Comparison of ENCODE assay signal across 16 mouse cellular contexts in genomic region chr14:17850355-17850754, GRCm38 (mm10).
"Had no signal": no experiment of that assay in that cellular context is flagged by ENCODE, and none has a peak within 500 bp of the region (broad histone marks: within the 10 kb centered on the region; RNA-seq: fewer than 3 reads in every experiment).

No protein-coding gene starts in this region.

- H3K4me2 ChIP-seq: limb, embryonic 12.5 days; liver, embryonic 13.5 days; lung, embryonic 15.5 days; midbrain, embryonic 11.5 days; midbrain, embryonic 15.5 days; neural tube, embryonic 12.5 days had no signal

- DNase-seq: liver; liver, embryonic 13.5 days; liver, postnatal 0 days; right cerebral cortex, postnatal 4 days; spleen, adult 18-20 months; thymus, adult 18-20 months; thymus, postnatal 25 days had no signal

- H3K27ac ChIP-seq: hindbrain, postnatal 0 days; layer of hippocampus, adult 2 months; limb, embryonic 12.5 days; liver, embryonic 13.5 days; lung, embryonic 15.5 days; macrophage; midbrain, embryonic 15.5 days; neural tube, embryonic 12.5 days had no signal

- H3K4me3 ChIP-seq: layer of hippocampus, adult 2 months; limb, embryonic 12.5 days; liver, embryonic 13.5 days; lung, embryonic 15.5 days; megakaryocyte, embryonic 14.5 days; midbrain, embryonic 15.5 days; neural tube, embryonic 12.5 days had no signal

- H3K27me3 ChIP-seq: limb, embryonic 12.5 days; liver, embryonic 13.5 days; lung, embryonic 15.5 days; megakaryocyte, embryonic 14.5 days; midbrain, embryonic 15.5 days; neural tube, embryonic 12.5 days had no signal

- H3K4me1 ChIP-seq: limb, embryonic 12.5 days; liver, embryonic 13.5 days; lung, embryonic 15.5 days; megakaryocyte, embryonic 14.5 days; midbrain, embryonic 15.5 days; neural tube, embryonic 12.5 days had no signal

- H3K36me3 ChIP-seq: limb, embryonic 12.5 days; liver, embryonic 13.5 days; lung, embryonic 15.5 days; midbrain, embryonic 15.5 days; neural tube, embryonic 12.5 days had no signal

- H3K9ac ChIP-seq: limb, embryonic 12.5 days; liver, embryonic 13.5 days; liver, postnatal 0 days; lung, embryonic 15.5 days; midbrain, embryonic 15.5 days; neural tube, embryonic 12.5 days had no signal

- ATAC-seq: hindbrain, postnatal 0 days; liver, postnatal 0 days; midbrain, embryonic 15.5 days had no signal

- H3K9me3 ChIP-seq: limb, embryonic 12.5 days; liver, embryonic 13.5 days; lung, embryonic 15.5 days; megakaryocyte, embryonic 14.5 days; midbrain, embryonic 15.5 days; neural tube, embryonic 12.5 days had no signal
